ENCODE assay signal across 9 mouse cellular contexts in the genomic region with DNA sequence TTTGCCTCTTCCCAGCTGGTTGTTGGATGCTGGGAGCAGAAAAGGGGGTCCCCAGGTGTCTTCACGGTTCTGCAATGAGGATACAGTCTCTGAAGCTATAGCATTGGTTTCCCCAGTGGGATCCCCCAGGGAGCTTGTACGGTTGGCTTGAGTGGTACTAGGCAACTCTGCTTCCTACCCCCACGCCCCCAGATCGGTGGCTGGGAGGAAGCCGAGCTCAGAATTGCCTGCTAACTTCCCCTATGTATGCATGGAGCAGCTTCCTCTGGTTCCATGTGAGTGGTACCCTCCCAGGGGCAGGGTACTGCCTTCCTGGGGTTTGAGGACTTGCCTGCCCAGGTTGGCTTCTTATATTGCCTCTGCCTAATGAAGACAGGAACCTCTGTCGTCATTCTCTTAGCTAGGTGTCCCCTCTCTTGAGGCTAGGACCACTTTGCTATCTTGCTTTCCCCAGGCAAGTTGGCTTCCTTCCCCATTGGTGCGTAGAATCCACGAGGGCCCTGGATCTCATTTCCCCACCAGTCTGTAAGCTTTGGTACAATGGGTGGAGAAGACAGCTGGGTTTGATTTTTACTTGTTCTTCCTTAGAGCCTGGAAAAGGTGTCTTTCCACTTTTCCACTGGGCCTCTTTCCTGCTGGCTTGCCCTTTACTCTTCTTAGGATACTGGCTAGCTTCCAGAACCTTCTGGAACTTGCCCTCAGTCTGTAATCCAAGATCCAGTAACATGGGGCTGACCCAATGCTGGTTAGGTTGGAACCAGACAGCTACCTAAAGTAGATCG. TPM values are rescaled to one million over a fixed set of nuclear protein-coding genes. Genes with fewer than 3 reads are reported as not detected.
A peak's percentile ranks its signal among the peaks of the same experiment; 100 is the strongest.
DNase-seq lines count a peak whose midpoint lies in the region; ATAC-seq lines count a peak whose summit lies in the region.
"Had no signal": no experiment of that assay in that cellular context is flagged by ENCODE, and none has a peak within 500 bp of the region (broad histone marks: within the 10 kb centered on the region; RNA-seq: fewer than 3 reads in every experiment).

No protein-coding gene starts in this region.

- H3K4me2 ChIP-seq in heart, embryonic 12.5 days = no peak overlapping the region
- no peak overlapping the region for H3K4me2 ChIP-seq in kidney, embryonic 15.5 days
- no peak overlapping the region for H3K4me2 ChIP-seq in midbrain, embryonic 14.5 days (ENCODE audit: low read length)

- ATAC-seq in heart, embryonic 12.5 days (ENCODE audit: insufficient number of reproducible peaks, low FRiP score) = no peak
- no peak for ATAC-seq in kidney, embryonic 15.5 days (replicated peaks; ENCODE audit: low FRiP score)
- ATAC-seq in midbrain, embryonic 14.5 days (ENCODE audit: low FRiP score, low TSS enrichment) = no peak
- ATAC-seq: inflammation-experienced regulatory T-cells, adult 6 months had no signal

- WGBS in heart, embryonic 12.5 days = 62% methylated on average over 9 of the region's 9 CpGs
- WGBS in kidney, embryonic 15.5 days = 65% methylated on average over 9 of the region's 9 CpGs
- 81% methylated on average over 9 of the region's 9 CpGs for WGBS in midbrain, embryonic 14.5 days

- peak; percentile 25 for DNase-seq in heart, postnatal 4 days
- peak; percentile 25 for DNase-seq in 3134 (ENCODE audit: extremely low read depth, insufficient read length, low spot score)
- DNase-seq in A20 (ENCODE audit: low read depth, low spot score) = peak; percentile 24
- DNase-seq in embryo, embryonic 11 days = no peak
- no peak for DNase-seq in midbrain, embryonic 14.5 days

- no peak overlapping the region for H3K4me3 ChIP-seq in heart, embryonic 12.5 days
- no peak overlapping the region for H3K4me3 ChIP-seq in kidney, embryonic 15.5 days (replicated peaks)
- H3K4me3 ChIP-seq in midbrain, embryonic 14.5 days (replicated peaks; ENCODE audit: low read depth, low read length) = no peak overlapping the region

- H3K9me3 ChIP-seq in heart, embryonic 12.5 days (replicated peaks) = no peaks in the 10 kb centered on the region
- no peaks in the 10 kb centered on the region for H3K9me3 ChIP-seq in kidney, embryonic 15.5 days (replicated peaks)
- H3K9me3 ChIP-seq in midbrain, embryonic 14.5 days (ENCODE audit: control insufficient read depth, low read length) = no peaks in the 10 kb centered on the region

- no peak overlapping the region for H3K27ac ChIP-seq in heart, embryonic 12.5 days (ENCODE audit: poor library complexity, severe bottlenecking)
- 0 out of 2 replicates have a peak overlapping the region, but pooled peaks have one; percentile 15 for H3K27ac ChIP-seq in kidney, embryonic 15.5 days
- H3K27ac ChIP-seq in midbrain, embryonic 14.5 days (replicated peaks; ENCODE audit: low read depth, low read length) = no peak overlapping the region

- no peaks in the 10 kb centered on the region for H3K27me3 ChIP-seq in heart, embryonic 12.5 days (replicated peaks)
- H3K27me3 ChIP-seq in kidney, embryonic 15.5 days = no peaks in the 10 kb centered on the region
- H3K27me3 ChIP-seq in midbrain, embryonic 14.5 days (ENCODE audit: control insufficient read depth, insufficient read depth, low read length) = no peaks in the 10 kb centered on the region

- H3K9ac ChIP-seq in heart, embryonic 12.5 days = no peak overlapping the region
- H3K9ac ChIP-seq in kidney, embryonic 15.5 days = no peak overlapping the region
- no peak overlapping the region for H3K9ac ChIP-seq in midbrain, embryonic 14.5 days (replicated peaks; ENCODE audit: low read length)

- peaks cover 38% of the 10 kb centered on the region for H3K4me1 ChIP-seq in heart, embryonic 12.5 days (replicated peaks)
- peaks cover 50% of the 10 kb centered on the region for H3K4me1 ChIP-seq in kidney, embryonic 15.5 days
- peaks cover 10% of the 10 kb centered on the region; the same call in 1 of the 2 replicates for H3K4me1 ChIP-seq in midbrain, embryonic 14.5 days (ENCODE audit: control insufficient read depth, insufficient read depth, low read length)

- peaks cover 23% of the 10 kb centered on the region for H3K36me3 ChIP-seq in heart, embryonic 12.5 days
- H3K36me3 ChIP-seq in kidney, embryonic 15.5 days = peaks cover 23% of the 10 kb centered on the region
- peaks cover 23% of the 10 kb centered on the region for H3K36me3 ChIP-seq in midbrain, embryonic 14.5 days (ENCODE audit: control insufficient read depth, insufficient read depth, low read length)

RNA-seq across cellular contexts. Expression of a gene that starts 29.5 kb away (rescaled TPM):
- 10 to 100 TPM; 56.8 to 64.0 TPM for total RNA-seq in heart, postnatal 4 days (2021)
- 11.3 and 12.3 TPM in 2 replicates for polyA plus RNA-seq in heart, embryonic 12.5 days (2016; fragmentation: Nextera tagmentation; extraction: Ambion mirVana)
- 11.3 and 11.7 TPM in 2 replicates for polyA plus RNA-seq in kidney, embryonic 15.5 days (2015; fragmentation: Nextera tagmentation; extraction: Ambion mirVana)
- 12.6 and 14.9 TPM in 2 replicates for polyA plus RNA-seq in midbrain, embryonic 14.5 days (2014; fragmentation: Nextera tagmentation; extraction: Ambion mirVana)

RNA-seq across cellular contexts. Expression of a gene that starts 49.6 kb away (rescaled TPM):
- total RNA-seq in heart, postnatal 4 days (2021) = under 1 TPM; 0.14 to 0.29 TPM
- not detected in 2 replicates for polyA plus RNA-seq in heart, embryonic 12.5 days (2016; fragmentation: Nextera tagmentation; extraction: Ambion mirVana)
- polyA plus RNA-seq in kidney, embryonic 15.5 days (2015; fragmentation: Nextera tagmentation; extraction: Ambion mirVana) = not detected in 2 replicates
- 0.11 TPM in 1 of 2 replicates, not detected in the other for polyA plus RNA-seq in midbrain, embryonic 14.5 days (2014; fragmentation: Nextera tagmentation; extraction: Ambion mirVana)

RNA-seq across cellular contexts. Expression of a gene that starts 57.4 kb away (rescaled TPM):
- not detected for total RNA-seq in heart, postnatal 4 days (2021)
- 0.42 TPM in 1 of 2 replicates, not detected in the other for polyA plus RNA-seq in heart, embryonic 12.5 days (2016; fragmentation: Nextera tagmentation; extraction: Ambion mirVana)
- polyA plus RNA-seq in kidney, embryonic 15.5 days (2015; fragmentation: Nextera tagmentation; extraction: Ambion mirVana) = 0.60 and 2.5 TPM in 2 replicates
- not detected in 2 replicates for polyA plus RNA-seq in midbrain, embryonic 14.5 days (2014; fragmentation: Nextera tagmentation; extraction: Ambion mirVana)
- total RNA-seq: megakaryocyte-erythroid progenitor cell, adult 5-6 weeks had no signal
- polyA plus RNA-seq: inflammation-experienced regulatory T-cells, adult 6 months had no signal

Comparison
In these comparisons a context has a peak if more than half of its experiments do, and no peak if none do; other contexts are left out.
1. DNase-seq: peak in heart, postnatal 4 days (single experiment), 3134 (single experiment) and A20 (single experiment); none in embryo, embryonic 11 days (single experiment) and midbrain, embryonic 14.5 days (single experiment).